Mouse (Mus musculus): ENCODE results near the gene Anks3. TPM values are rescaled to one million over a fixed set of nuclear protein-coding genes. Genes with fewer than 3 reads are reported as not detected.
A peak's percentile ranks its signal among the peaks of the same experiment; 100 is the strongest.

The Anks3 gene
- polyA plus RNA-seq, 1 experiment from 2014 or later: 31.8 TPM

GRCm38 (mm10) chr16:4928474-4928873 is 35.5 kb downstream of the Anks3 start:
- no peak overlapping the region for H3K9ac ChIP-seq (ENCODE audit: low read depth, low read length)
- no peak overlapping the region for H3K4me2 ChIP-seq
- 71% methylated on average over 2 of the region's 2 CpGs for WGBS (ENCODE audit: insufficient replicate concordance)
- no peak overlapping the region for H3K27ac ChIP-seq (ENCODE audit: low read depth, low read length)
- H3K9me3 ChIP-seq (replicated peaks; ENCODE audit: control insufficient read depth, low read length): no peaks in the 10 kb centered on the region
- H3K4me3 ChIP-seq (ENCODE audit: low read depth, low read length): no peak overlapping the region
- ATAC-seq (replicated peaks; ENCODE audit: insufficient number of reproducible peaks, low FRiP score, low TSS enrichment): no peak
- peaks cover 3% of the 10 kb centered on the region; the same call in 1 of the 2 replicates for H3K4me1 ChIP-seq (ENCODE audit: control insufficient read depth, insufficient read depth, low read length)
- peaks cover 53% of the 10 kb centered on the region for H3K36me3 ChIP-seq (ENCODE audit: control insufficient read depth, insufficient read depth, low read length)
- no peaks in the 10 kb centered on the region for H3K27me3 ChIP-seq (ENCODE audit: control insufficient read depth, insufficient read depth, low read length)

GRCm38 (mm10) chr16:4927967-4928366 is 36.0 kb downstream of the Anks3 start:
- Histone ChIP-seq H3K9ac (ENCODE audit: low read depth, low read length) (no peak overlapping the region), H3K27ac (ENCODE audit: low read depth, low read length) (no peak overlapping the region), H3K9me3 (replicated peaks; ENCODE audit: control insufficient read depth, low read length) (no peaks in the 10 kb centered on the region), H3K4me3 (ENCODE audit: low read depth, low read length) (no peak overlapping the region), H3K27me3 (ENCODE audit: control insufficient read depth, insufficient read depth, low read length) (no peaks in the 10 kb centered on the region), H3K4me2 (no peak overlapping the region), H3K36me3 (ENCODE audit: control insufficient read depth, insufficient read depth, low read length) (peaks cover 52% of the 10 kb centered on the region), H3K4me1 (ENCODE audit: control insufficient read depth, insufficient read depth, low read length) (peaks cover 3% of the 10 kb centered on the region; the same call in 1 of the 2 replicates)
- no peak for ATAC-seq (replicated peaks; ENCODE audit: insufficient number of reproducible peaks, low FRiP score, low TSS enrichment)
- WGBS (ENCODE audit: insufficient replicate concordance): 95% methylated on average over 7 of the region's 7 CpGs

- Histone ChIP-seq H3K27ac (ENCODE audit: low read depth, low read length) (no peak overlapping the region), H3K4me3 (ENCODE audit: low read depth, low read length) (no peak overlapping the region), H3K4me1 (ENCODE audit: control insufficient read depth, insufficient read depth, low read length) (peaks cover 3% of the 10 kb centered on the region; the same call in 1 of the 2 replicates), H3K27me3 (ENCODE audit: control insufficient read depth, insufficient read depth, low read length) (no peaks in the 10 kb centered on the region), H3K9ac (ENCODE audit: low read depth, low read length) (no peak overlapping the region), H3K4me2 (no peak overlapping the region), H3K36me3 (ENCODE audit: control insufficient read depth, insufficient read depth, low read length) (peaks cover 44% of the 10 kb centered on the region), H3K9me3 (replicated peaks; ENCODE audit: control insufficient read depth, low read length) (no peaks in the 10 kb centered on the region)
- ATAC-seq (replicated peaks; ENCODE audit: insufficient number of reproducible peaks, low FRiP score, low TSS enrichment): no peak
- WGBS (ENCODE audit: insufficient replicate concordance): 88% methylated on average over 5 of the region's 5 CpGs
Observed at GRCm38 (mm10) chr16:4923996-4924395, 40.0 kb downstream of the Anks3 start.

GRCm38 (mm10) chr16:4922481-4922880 is 41.5 kb downstream of the Anks3 start:
- H3K9me3 ChIP-seq (replicated peaks; ENCODE audit: control insufficient read depth, low read length): no peaks in the 10 kb centered on the region
- no peak overlapping the region for H3K9ac ChIP-seq (ENCODE audit: low read depth, low read length)
- H3K27me3 ChIP-seq (ENCODE audit: control insufficient read depth, insufficient read depth, low read length): no peaks in the 10 kb centered on the region
- no peak overlapping the region for H3K4me3 ChIP-seq (ENCODE audit: low read depth, low read length)
- H3K36me3 ChIP-seq (ENCODE audit: control insufficient read depth, insufficient read depth, low read length): peaks cover 35% of the 10 kb centered on the region
- H3K27ac ChIP-seq (ENCODE audit: low read depth, low read length): no peak overlapping the region
- no peak for ATAC-seq (replicated peaks; ENCODE audit: insufficient number of reproducible peaks, low FRiP score, low TSS enrichment)
- no peak overlapping the region for H3K4me2 ChIP-seq
- no peaks in the 10 kb centered on the region for H3K4me1 ChIP-seq (ENCODE audit: control insufficient read depth, insufficient read depth, low read length)
- WGBS (ENCODE audit: insufficient replicate concordance): 91% methylated on average over 6 of the region's 6 CpGs

GRCm38 (mm10) chr16:4920556-4920955 is 43.4 kb downstream of the Anks3 start:
- H3K4me2 ChIP-seq: no peak overlapping the region
- no peak for ATAC-seq (replicated peaks; ENCODE audit: insufficient number of reproducible peaks, low FRiP score, low TSS enrichment)
- no peaks in the 10 kb centered on the region for H3K4me1 ChIP-seq (ENCODE audit: control insufficient read depth, insufficient read depth, low read length)
- no peak overlapping the region for H3K27ac ChIP-seq (ENCODE audit: low read depth, low read length)
- H3K36me3 ChIP-seq (ENCODE audit: control insufficient read depth, insufficient read depth, low read length): peaks cover 25% of the 10 kb centered on the region
- WGBS (ENCODE audit: insufficient replicate concordance): 47% methylated on average over 4 of the region's 4 CpGs
- H3K9ac ChIP-seq (ENCODE audit: low read depth, low read length): no peak overlapping the region
- H3K27me3 ChIP-seq (ENCODE audit: control insufficient read depth, insufficient read depth, low read length): no peaks in the 10 kb centered on the region
- no peaks in the 10 kb centered on the region for H3K9me3 ChIP-seq (replicated peaks; ENCODE audit: control insufficient read depth, low read length)
- H3K4me3 ChIP-seq (ENCODE audit: low read depth, low read length): no peak overlapping the region

- no peaks in the 10 kb centered on the region for H3K9me3 ChIP-seq (replicated peaks; ENCODE audit: control insufficient read depth, low read length)
- H3K4me3 ChIP-seq (ENCODE audit: low read depth, low read length): no peak overlapping the region
- H3K36me3 ChIP-seq (ENCODE audit: control insufficient read depth, insufficient read depth, low read length): peaks cover 22% of the 10 kb centered on the region
- 83% methylated on average over 2 of the region's 2 CpGs for WGBS (ENCODE audit: insufficient replicate concordance)
- H3K4me2 ChIP-seq: no peak overlapping the region
- H3K27me3 ChIP-seq (ENCODE audit: control insufficient read depth, insufficient read depth, low read length): no peaks in the 10 kb centered on the region
- ATAC-seq (replicated peaks; ENCODE audit: insufficient number of reproducible peaks, low FRiP score, low TSS enrichment): no peak
- no peak overlapping the region for H3K27ac ChIP-seq (ENCODE audit: low read depth, low read length)
- peaks cover 5% of the 10 kb centered on the region; the same call in 1 of the 2 replicates for H3K4me1 ChIP-seq (ENCODE audit: control insufficient read depth, insufficient read depth, low read length)
- H3K9ac ChIP-seq (ENCODE audit: low read depth, low read length): no peak overlapping the region
Observed at GRCm38 (mm10) chr16:4916608-4917007, 47.4 kb downstream of the Anks3 start.

GRCm38 (mm10) chr16:4915931-4916330 is 48.1 kb downstream of the Anks3 start:
- no peaks in the 10 kb centered on the region for H3K27me3 ChIP-seq (ENCODE audit: control insufficient read depth, insufficient read depth, low read length)
- no peak for ATAC-seq (replicated peaks; ENCODE audit: insufficient number of reproducible peaks, low FRiP score, low TSS enrichment)
- no peak overlapping the region for H3K4me2 ChIP-seq
- no peak overlapping the region for H3K4me3 ChIP-seq (ENCODE audit: low read depth, low read length)
- H3K36me3 ChIP-seq (ENCODE audit: control insufficient read depth, insufficient read depth, low read length): peaks cover 22% of the 10 kb centered on the region
- no peak overlapping the region for H3K9ac ChIP-seq (ENCODE audit: low read depth, low read length)
- H3K9me3 ChIP-seq (replicated peaks; ENCODE audit: control insufficient read depth, low read length): no peaks in the 10 kb centered on the region
- H3K4me1 ChIP-seq (ENCODE audit: control insufficient read depth, insufficient read depth, low read length): peaks cover 5% of the 10 kb centered on the region; the same call in 1 of the 2 replicates
- no peak overlapping the region for H3K27ac ChIP-seq (ENCODE audit: low read depth, low read length)
- 71% methylated on average over 3 of the region's 3 CpGs for WGBS (ENCODE audit: insufficient replicate concordance)

GRCm38 (mm10) chr16:4913783-4914735 is 49.9 kb downstream of the Anks3 start:
- Histone ChIP-seq H3K27me3 (ENCODE audit: control insufficient read depth, insufficient read depth, low read length) (no peaks in the 10 kb centered on the region), H3K4me2 (no peak overlapping the region), H3K9me3 (replicated peaks; ENCODE audit: control insufficient read depth, low read length) (no peaks in the 10 kb centered on the region), H3K36me3 (ENCODE audit: control insufficient read depth, insufficient read depth, low read length) (peaks cover 16% of the 10 kb centered on the region), H3K27ac (ENCODE audit: low read depth, low read length) (peak overlapping the region; percentile 36; the same call in 1 of the 2 replicates), H3K4me3 (ENCODE audit: low read depth, low read length) (no peak overlapping the region), H3K9ac (ENCODE audit: low read depth, low read length) (no peak overlapping the region), H3K4me1 (ENCODE audit: control insufficient read depth, insufficient read depth, low read length) (peaks cover 5% of the 10 kb centered on the region; the same call in 1 of the 2 replicates)
- peak; percentile 44 for ATAC-seq (replicated peaks; ENCODE audit: insufficient number of reproducible peaks, low FRiP score, low TSS enrichment)
- WGBS (ENCODE audit: insufficient replicate concordance): 37% methylated on average over 12 of the region's 12 CpGs
